In the genomic region with DNA sequence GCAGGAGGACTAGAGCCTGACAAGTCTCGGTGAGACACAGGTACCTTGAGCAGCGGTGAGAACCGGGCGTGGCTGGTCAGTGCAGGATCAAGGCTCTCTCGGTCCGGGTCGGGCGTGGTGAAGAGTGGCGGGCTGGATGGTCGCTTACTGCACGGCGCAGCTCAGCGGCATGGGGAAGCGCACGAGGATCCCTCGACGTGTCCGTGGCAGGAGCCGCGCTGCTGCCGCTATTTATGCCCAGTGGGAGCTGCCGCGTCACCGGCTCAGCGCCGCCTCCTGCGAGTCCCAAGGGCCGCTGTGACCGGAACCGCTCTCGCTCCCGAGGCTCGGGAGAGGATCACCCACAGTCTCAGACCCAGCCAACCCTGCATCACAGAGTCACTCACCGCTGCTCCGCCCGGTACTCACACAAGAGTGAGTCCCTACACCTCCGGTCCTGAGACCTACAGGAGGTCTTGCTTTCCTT, we compare ENCODE assay signal across 8 mouse cellular contexts. TPM values are rescaled to one million over a fixed set of nuclear protein-coding genes. Genes with fewer than 3 reads are reported as not detected.
A peak's percentile ranks its signal among the peaks of the same experiment; 100 is the strongest.
DNase-seq lines count a peak whose midpoint lies in the region; ATAC-seq and TF ChIP-seq lines count a peak whose summit lies in the region.

A gene (minus strand): TSS at position 277 of the 466 bp plus-strand sequence.

- no peak for TF ChIP-seq EP300 in lung, postnatal 0 days (IDR thresholded peaks at IDR 0.05)

- peak within 1 kb of the TSS; percentile 32 for H3K4me3 ChIP-seq in forebrain, embryonic 13.5 days
- H3K4me3 ChIP-seq in hindbrain, postnatal 0 days (ENCODE audit: low read length), result peak within 1 kb of the TSS; percentile 23; the same call in 1 of the 2 replicates
- peak within 1 kb of the TSS; percentile 19; the same call in 1 of the 2 replicates for H3K4me3 ChIP-seq in lung, postnatal 0 days (ENCODE audit: low read depth, low read length)

- no peaks in the 10 kb centered on the region for H3K9me3 ChIP-seq in forebrain, embryonic 13.5 days (replicated peaks)
- no peaks in the 10 kb centered on the region for H3K9me3 ChIP-seq in hindbrain, postnatal 0 days (ENCODE audit: low read length)
- H3K9me3 ChIP-seq in lung, postnatal 0 days (ENCODE audit: low read length), result no peaks in the 10 kb centered on the region

- peak; percentile 55; the same call in 1 of the 2 replicates for ATAC-seq in forebrain, embryonic 13.5 days
- 0 out of 2 replicates have a peak, but pooled peaks have one; percentile 41 for ATAC-seq in hindbrain, postnatal 0 days
- ATAC-seq in lung, postnatal 0 days, result peak; percentile 61

- TF ChIP-seq CTCF in hindbrain, postnatal 0 days (IDR thresholded peaks at IDR 0.05; ENCODE audit: low read depth), result no peak
- no peak for TF ChIP-seq CTCF in lung, postnatal 0 days (IDR thresholded peaks at IDR 0.05)

- H3K36me3 ChIP-seq in forebrain, embryonic 13.5 days (ENCODE audit: poor library complexity, severe bottlenecking), result no peaks in the 10 kb centered on the region
- H3K36me3 ChIP-seq in hindbrain, postnatal 0 days (ENCODE audit: insufficient read depth, low read length), result no peaks in the 10 kb centered on the region
- H3K36me3 ChIP-seq in lung, postnatal 0 days (ENCODE audit: insufficient read depth, low read length), result no peaks in the 10 kb centered on the region

- H3K4me2 ChIP-seq in forebrain, embryonic 13.5 days, result peak within 1 kb of the TSS; percentile 63
- peak within 1 kb of the TSS; percentile 53 for H3K4me2 ChIP-seq in hindbrain, postnatal 0 days (ENCODE audit: low read depth, low read length)
- peak within 1 kb of the TSS; percentile 48 for H3K4me2 ChIP-seq in lung, postnatal 0 days (replicated peaks; ENCODE audit: low read depth, low read length)

- peaks cover 34% of the 10 kb centered on the region for H3K27me3 ChIP-seq in forebrain, embryonic 13.5 days
- 0 out of 2 replicates have a peak, but pooled peaks cover 16% of the 10 kb centered on the region for H3K27me3 ChIP-seq in hindbrain, postnatal 0 days (ENCODE audit: insufficient read depth, low read length)
- H3K27me3 ChIP-seq in lung, postnatal 0 days (replicated peaks; ENCODE audit: insufficient read depth, low read length), result peaks cover 9% of the 10 kb centered on the region; the same call in 1 of the 2 replicates

- no peak within 1 kb of the TSS for H3K27ac ChIP-seq in forebrain, embryonic 13.5 days
- no peak within 1 kb of the TSS for H3K27ac ChIP-seq in hindbrain, postnatal 0 days
- no peak within 1 kb of the TSS for H3K27ac ChIP-seq in lung, postnatal 0 days (ENCODE audit: low read length)

- H3K4me1 ChIP-seq in forebrain, embryonic 13.5 days, result peaks cover 8% of the 10 kb centered on the region
- 0 out of 2 replicates have a peak, but pooled peaks cover 6% of the 10 kb centered on the region for H3K4me1 ChIP-seq in hindbrain, postnatal 0 days (ENCODE audit: insufficient read depth, low read length)
- peaks cover 7% of the 10 kb centered on the region; the same call in 1 of the 2 replicates for H3K4me1 ChIP-seq in lung, postnatal 0 days (ENCODE audit: insufficient read depth, low read depth, low read length)

- peak; percentile 7 for DNase-seq in urinary bladder, postnatal 25 days (ENCODE audit: low spot score)
- DNase-seq in urinary bladder, postnatal 4 days (ENCODE audit: low spot score in 2 of 2), result no peak
- peak; percentile 32 for DNase-seq in hindbrain, postnatal 0 days (ENCODE audit: low spot score)
- DNase-seq in lung, postnatal 0 days (ENCODE audit: low spot score), result no peak
- DNase-seq in retina, embryonic 14.5 days (ENCODE audit: low spot score), result peak; percentile 66
- no peak for DNase-seq in cerebellum, adult 11 months
- no peak for DNase-seq in frontal cortex, postnatal 25 days (ENCODE audit: low spot score in 2 of 2)

- H3K9ac ChIP-seq in forebrain, embryonic 13.5 days, result peak within 1 kb of the TSS; percentile 58
- H3K9ac ChIP-seq in hindbrain, postnatal 0 days (replicated peaks; ENCODE audit: low read length), result peak within 1 kb of the TSS; percentile 33; the same call in 1 of the 2 replicates
- H3K9ac ChIP-seq in lung, postnatal 0 days (replicated peaks; ENCODE audit: low read depth), result no peak within 1 kb of the TSS

- WGBS in forebrain, embryonic 13.5 days, result 2% methylated on average over 37 of the region's 37 CpGs
- 5% methylated on average over 31 of the region's 37 CpGs for WGBS in hindbrain, postnatal 0 days
- 3% methylated on average over 36 of the region's 37 CpGs for WGBS in lung, postnatal 0 days

RNA-seq across cellular contexts. Expression of the gene that starts here (rescaled TPM):
- polyA plus RNA-seq in forebrain, embryonic 13.5 days (2015; fragmentation: Nextera tagmentation; extraction: Ambion mirVana), result 2.4 and 2.8 TPM in 2 replicates
- 0.75 and 3.7 TPM in 2 replicates for total RNA-seq in hindbrain, postnatal 0 days (2014; rRNA removed)
- 29.4 and 40.6 TPM in 2 replicates for polyA plus RNA-seq in hindbrain, postnatal 0 days (2015; fragmentation: Nextera tagmentation; extraction: Ambion mirVana)
- 5.0 and 8.7 TPM in 2 replicates for polyA plus RNA-seq in lung, postnatal 0 days (2015; fragmentation: Nextera tagmentation; extraction: Ambion mirVana)

Comparison
In these comparisons a context has a peak if more than half of its experiments do, and no peak if none do; other contexts are left out.
1. DNase-seq: peak in urinary bladder, postnatal 25 days (single experiment), hindbrain, postnatal 0 days (single experiment) and retina, embryonic 14.5 days (single experiment); none in urinary bladder, postnatal 4 days (0 of 2), lung, postnatal 0 days (single experiment), cerebellum, adult 11 months (single experiment) and frontal cortex, postnatal 25 days (0 of 2).
2. Peak in every context shown above with its lines, with median percentiles within 50 percentile points of each other: ATAC-seq, H3K4me2 ChIP-seq and H3K4me3 ChIP-seq.